Mouse (Mus musculus) megakaryocyte-erythroid progenitor cell, adult 5-6 weeks (primary cell): ENCODE data around the gene Slc12a8. TPM values are rescaled to one million over a fixed set of nuclear protein-coding genes. Genes with fewer than 3 reads are reported as not detected.

Experiments
- ATAC-seq: replicated peaks from 2 replicates; pipeline ENCODE4 v1.8.0; 2016; ENCODE audit warnings: mild to moderate bottlenecking, inconsistent platforms; ENCODE audit not compliant: severe bottlenecking, poor library complexity, low FRiP score, low TSS enrichment
- total RNA-seq, 2 experiments: library from RNA; stranded (forward) in 1 of 2; stranded (reverse) in 1 of 2; fragments of 200-1000, 215-1000 nt in 1 of 2; fragments of >200 nt in 1 of 2; fragmentation: Nextera tagmentation in 1 of 2; gene quantifications; 2 replicates each; pipeline ENCODE4 v1.2.3; 2014 to 2017

Gene Slc12a8
- total RNA-seq, 2 experiments from 2014 or later = not detected

DNA sequence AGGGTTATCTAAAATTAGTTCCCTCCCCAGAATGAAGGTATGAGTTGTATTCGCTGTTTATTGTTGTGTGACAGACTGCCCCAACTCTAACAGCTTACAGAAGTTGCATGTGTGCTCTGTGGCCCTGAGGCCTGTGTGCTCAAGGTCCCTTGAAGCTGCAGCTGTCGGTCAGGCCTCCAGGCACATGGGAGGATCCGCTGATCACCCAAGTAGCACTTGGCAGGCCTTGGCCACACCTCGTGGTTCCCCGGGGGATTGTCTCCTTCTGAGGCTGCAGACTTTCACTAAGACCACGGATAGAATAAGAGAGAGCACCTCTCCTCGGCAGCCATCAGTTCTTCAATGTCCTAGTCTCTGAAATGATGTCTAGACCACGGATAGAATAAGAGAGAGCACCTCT is 19.3 kb downstream of the Slc12a8 start:
- no peak for ATAC-seq

DNA sequence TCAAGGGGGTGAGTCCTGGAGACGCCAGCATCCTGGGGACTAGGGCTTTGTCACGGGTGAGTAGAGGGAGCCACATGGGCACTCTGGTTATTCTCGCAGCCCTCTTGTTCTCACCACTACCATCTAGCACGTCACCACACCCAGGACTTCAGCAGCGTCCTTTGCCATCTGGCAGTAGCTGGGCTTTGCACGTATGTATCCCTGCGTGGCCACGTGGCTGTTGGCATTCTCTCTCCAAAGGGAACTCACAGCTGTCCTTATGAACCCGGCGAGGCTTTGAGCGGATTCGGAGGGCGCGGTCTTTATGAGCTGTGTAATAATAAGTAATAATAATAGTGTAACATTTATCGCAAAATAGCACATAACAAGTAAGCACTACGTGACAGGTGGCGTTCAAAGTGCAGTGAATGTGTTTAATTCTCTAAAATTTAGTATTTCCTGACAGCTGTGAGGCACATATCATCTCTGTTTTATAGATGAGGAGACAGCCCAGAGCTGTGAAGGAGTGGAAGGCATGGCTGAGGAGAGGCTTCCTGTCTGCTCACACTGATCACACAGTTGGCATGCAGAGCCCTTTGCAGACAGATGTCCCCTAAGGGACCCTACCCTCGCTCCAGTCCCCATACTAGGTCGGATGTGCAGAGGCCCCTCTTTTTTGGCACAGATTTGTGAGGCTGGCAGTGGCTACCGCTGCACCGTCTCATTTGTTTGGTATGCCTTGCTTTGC is 20.5 kb downstream of the Slc12a8 start:
- no peak for ATAC-seq

DNA sequence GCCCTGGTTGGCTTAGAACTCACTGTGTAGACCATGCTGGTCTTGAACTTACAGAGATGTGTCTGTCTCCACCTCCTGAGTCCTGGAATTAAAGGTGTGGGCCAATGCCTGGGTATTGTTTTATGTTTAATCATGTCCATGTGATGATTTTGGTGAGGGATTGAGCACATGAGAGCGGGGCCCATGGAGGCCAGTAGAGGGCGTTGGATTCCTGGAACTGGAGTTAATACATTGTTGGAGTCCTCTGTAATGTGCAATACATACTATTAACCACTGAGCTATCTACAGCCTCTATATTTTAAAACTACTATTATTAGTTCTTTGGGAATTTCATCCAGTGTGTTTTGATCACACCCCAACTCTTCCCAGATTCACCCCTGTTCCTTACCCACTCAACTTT is 27.2 kb downstream of the Slc12a8 start:
- ATAC-seq = no peak

DNA sequence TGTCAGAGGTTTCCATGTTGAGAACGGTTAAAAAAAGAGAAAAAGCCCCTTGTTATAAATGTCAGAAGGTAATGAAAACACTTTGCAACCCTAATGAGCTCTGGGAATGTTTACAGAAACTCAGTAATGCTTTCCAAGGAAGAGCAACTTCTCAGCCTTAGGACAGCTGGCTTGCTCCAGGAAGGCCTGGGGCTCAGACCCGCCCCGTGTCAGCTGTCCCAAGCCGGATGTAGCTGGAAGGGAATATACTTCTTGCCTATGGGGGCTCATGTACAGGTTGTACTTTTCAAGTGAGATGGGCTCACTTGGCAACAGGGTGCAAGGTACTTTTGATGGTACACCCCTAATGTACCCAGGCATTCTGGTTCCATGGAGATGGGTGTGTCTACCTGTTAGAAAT is 28.4 kb downstream of the Slc12a8 start:
- ATAC-seq = no peak

DNA sequence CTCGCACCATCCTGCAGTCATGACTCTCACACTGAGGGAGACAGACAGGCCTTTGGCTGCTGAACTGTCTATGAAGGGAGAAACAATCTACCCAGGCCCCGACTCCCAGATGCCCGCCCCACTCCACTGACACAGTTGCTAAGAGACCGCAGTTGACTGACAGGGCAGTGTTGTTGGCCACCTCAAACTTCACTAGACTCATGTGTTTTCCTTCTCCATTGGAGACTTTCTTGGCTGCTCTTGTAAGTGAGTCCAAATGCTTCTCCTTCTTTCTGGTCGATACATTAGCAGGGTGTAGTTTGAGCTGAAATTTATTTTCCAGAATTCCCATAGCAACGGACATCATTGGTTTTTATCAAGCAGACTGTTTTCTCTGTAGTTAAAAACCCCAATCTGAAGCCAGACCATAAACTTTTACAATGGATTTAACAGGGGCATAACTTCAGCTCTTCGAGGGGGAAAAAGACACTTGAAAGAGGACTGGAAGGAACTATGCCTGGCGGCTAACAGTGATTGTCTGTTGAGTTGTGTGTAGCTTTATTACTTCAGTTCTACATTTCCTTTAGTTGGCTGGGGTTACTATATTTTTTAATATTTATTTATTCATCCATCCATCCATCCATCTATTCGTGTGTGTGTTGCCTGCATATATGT is 36.7 kb downstream of the Slc12a8 start:
- no peak for ATAC-seq

DNA sequence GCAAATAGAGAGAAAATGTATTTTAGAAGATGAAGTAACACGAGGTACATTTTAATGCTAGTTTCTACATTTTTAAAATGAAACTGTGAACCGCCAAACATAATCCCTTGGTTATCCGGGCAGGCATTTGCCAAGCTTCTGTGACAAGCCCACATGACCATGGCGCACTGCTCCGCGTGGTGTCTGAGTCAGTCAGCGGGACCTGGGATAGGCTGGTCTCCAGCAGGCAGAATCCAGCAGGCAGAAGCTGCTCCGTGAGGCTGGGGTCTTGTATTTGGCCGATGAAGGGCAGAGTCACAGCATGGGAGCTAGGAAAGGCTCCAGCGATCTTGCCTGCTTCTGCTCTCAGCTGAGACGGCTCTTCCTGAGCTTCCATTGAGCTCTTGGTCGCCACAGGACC is 41.0 kb downstream of the Slc12a8 start:
- no peak for ATAC-seq

DNA sequence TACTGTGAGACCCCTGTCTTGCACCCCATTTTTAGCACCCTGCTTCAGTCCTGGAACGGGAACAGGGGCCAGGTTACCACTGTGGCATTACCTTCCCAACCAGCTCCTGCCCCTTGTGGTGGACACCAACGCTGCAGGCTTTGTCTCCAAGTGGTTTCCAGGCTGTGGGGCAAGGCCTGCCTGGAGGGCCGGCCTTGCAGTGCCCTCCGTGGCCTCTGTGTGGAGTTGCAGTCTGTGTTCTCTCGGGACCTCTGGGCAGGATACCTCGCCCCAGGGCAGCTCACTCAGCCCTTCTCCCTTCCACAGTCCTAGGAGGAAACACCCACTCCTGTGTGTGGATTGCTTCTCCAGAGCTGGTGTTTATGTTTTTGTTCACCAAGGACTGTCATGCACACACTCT is 43.2 kb downstream of the Slc12a8 start:
- ATAC-seq = peak; percentile 98

DNA sequence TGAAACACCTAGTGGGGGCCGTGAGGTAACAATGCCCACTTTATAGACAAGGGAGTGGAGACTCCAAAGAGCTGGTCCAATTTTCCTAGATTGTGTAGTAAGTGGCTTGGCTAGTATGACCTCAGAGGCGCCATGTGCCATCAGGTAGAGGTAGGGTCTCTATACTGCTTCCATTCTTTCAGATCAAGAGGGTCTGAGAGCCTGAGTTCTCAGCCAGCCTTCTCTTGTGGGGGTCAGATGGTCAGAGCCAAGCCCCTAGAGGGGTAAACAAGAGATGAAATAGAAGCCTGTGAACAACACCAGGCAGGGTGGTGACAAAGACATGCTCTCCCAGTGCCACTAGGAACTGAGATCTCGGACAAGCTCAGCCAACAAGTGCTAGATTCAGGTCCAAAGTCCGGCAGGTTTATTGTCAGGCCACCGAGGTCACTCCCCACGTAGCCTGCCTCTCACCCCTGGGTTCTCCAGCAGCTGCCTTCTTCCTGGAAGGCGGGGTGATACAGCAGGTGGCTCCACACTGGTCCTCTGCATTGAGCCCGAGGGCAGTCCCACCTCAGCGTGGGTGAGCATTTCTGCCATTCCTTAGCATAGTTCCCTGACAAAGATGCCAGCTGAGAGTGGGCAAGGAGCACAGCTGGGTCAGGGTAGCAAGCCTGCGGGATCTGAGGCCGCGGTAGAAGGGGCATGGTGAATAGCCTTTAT is 44.3 kb downstream of the Slc12a8 start:
- no peak for ATAC-seq

DNA sequence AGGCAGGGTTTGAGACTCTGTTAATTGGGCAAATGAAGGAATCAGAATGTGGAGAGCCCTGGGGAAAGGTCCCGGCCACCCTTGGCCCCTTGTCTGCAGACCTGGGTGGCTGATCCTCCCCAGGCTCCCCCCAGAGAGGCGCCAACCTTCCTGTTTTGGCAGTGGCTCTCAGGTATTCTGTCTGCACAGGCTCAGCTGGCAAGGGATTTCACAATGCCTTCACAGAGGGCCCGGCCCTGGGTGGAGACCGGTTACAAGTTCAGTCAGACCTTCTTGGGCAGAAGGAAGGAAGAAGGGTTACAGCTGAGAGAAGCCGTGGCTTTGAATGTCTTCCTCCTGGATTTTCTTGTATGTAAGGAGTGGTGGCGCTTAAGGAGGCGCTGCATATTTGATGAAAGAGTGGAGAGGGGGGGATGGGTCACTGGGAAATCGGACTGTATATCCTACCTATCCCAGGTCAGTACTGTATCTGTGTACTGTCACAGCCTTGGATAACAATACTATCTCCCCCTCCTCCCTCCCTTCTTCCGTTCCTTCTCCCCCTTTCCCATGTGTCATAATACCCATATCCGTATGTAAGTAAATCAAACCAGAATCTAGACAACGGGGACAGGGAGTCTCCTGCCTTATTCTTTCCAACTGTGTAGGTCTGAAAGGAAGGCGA is 45.9 kb downstream of the Slc12a8 start:
- ATAC-seq = no peak

DNA sequence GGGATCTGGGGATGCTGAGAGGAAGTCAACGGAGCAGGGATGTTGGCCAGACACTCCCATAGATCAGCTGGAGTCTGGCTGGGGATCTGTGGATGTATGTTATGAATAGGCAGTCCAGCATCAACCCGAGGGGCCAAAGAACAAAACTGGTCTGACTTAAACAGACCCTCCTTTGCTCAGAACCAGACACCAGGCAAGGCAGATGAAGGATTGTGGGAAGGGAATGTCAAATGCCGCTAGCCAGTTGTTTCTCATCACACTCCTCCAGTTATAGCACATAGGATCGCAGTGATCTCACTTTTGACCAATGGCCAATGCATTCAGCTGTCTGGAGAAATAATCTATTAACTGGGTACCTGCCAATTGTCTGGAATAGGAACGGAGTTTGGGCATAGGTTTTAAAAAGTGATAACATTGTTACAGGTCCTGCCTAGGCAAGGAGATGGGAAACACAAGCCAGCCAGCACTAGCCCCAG is 46.4 kb downstream of the Slc12a8 start:
- no peak for ATAC-seq

DNA sequence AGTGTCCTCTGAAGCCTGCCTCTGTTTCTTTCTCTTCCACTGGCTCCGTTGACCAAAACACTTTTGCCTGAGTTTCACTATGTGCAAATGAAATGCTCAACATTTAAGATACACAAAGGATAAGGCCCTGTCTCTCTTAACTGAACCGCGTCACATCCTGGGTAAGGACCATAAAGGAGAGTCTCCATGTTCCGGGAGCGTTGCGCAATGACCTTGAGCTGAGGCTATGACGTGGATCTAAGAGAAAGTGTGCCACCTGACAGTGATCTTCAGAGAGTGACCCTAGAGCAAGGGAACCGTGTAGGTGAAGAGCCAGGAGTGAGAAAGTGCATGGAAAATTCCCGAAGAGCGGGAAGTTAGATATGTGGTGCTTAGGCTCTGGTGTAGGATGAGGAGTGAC is 49.3 kb downstream of the Slc12a8 start:
- no peak for ATAC-seq

DNA sequence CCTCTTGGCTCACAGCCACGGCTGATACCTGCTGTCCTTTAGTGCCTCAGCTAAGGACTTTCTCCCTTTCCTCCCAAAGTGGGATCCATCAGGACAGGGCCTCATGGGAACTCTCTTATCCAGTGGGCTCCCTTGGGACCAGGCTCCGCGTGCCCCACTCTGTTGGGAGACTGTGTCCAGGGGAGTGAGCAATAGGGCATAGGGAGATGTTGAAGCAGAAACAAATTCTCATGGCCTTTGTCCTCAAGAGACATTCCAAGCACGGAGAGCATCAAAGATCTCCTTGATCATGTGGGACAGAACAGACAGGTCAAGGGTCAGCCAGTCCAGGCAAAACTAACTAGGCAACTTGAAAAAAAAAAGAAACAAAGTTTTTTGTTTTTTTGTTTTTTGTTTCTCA is 50.6 kb downstream of the Slc12a8 start:
- no peak for ATAC-seq

DNA sequence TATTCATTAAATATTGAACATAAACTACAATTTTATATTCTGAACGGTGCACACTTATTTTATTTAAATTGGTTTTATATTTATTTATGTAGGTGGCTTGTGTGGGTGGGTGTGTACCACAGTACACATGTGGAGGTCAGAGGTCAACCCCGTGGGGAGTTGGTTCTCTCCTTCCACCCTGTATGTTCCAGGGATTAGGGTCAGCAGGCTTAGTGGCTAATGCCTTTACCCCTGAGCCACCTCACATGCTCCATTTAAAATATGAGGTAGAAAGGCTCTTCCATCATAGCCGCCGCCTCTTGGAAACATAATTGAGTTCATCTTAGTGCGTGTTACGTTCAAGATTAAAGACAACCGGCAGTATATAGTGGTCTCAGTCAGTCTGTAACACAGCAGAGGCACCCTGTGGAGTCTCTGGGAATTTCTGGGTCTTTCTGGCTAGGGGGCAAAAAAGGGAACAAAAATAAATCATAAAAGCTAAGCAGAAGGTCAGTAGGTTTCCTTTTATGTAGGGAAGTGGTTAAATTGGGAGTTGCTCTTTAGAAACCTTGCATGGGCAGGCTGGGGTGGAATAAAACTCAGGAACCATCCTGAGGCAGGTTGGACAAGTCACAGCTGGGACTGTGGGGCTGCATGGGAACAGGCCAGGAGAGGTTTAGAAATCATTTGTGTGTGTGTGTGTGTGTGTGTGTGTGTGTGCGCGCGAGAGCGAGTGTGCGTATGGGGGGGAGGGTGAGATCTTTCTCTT is 51.3 kb downstream of the Slc12a8 start:
- ATAC-seq = no peak

DNA sequence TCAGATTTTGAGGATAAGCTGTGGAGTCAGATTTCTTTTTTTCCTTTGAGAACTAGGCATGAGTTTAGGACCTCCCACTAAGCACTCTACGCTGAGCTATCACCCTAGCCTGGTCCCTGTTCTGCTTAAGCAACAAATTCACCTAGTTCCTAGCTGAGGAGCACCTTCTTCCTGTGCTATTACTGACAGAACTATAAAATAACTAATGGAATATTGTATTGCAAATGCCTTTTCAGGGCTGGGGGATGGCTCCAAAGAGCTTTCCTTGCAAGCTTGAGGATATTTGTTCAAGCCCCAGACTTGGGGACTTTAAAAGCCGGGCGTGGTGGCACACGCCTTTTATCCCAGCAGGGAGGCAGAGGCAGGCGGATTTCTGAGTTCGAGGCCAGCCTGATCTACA is 55.5 kb downstream of the Slc12a8 start:
- ATAC-seq = no peak

DNA sequence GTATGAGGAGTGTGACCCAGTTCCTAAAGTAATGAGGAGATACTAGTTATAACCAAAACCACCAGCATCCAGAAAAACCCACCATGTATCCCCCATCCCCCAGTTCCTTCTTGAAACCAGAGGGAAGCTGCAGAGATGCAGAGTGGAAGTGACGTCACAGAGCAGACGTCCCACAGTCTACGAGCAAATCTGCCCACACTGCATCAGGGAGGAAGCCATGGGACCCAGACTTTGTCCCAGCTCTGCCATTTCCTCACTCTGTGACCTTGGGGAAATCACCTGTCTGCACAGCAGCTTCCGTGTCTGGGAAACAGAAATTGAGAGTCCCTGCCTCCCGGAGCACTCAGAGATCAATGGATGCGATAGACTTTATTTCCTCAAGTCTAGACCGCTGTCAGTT is 56.6 kb downstream of the Slc12a8 start:
- ATAC-seq = no peak

DNA sequence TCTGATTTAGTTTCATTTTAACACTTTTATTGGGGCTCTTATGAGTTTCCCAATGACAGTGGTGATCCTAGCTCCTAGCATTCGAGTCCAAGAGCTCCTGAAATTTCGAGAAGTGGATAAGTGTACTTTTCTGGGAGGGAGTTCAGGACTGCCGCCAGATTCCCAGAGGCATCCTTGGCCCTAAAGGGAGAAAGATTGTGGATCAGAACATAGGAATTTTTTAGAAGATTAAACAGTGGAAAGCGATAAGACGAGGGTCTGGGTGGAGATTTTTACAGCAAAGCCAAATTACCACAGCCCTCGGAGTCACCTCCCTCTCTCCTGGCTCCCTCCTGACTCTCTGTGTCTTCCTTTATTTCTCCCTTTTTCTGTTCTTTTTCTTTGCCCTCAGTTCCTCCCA is 58.6 kb downstream of the Slc12a8 start:
- no peak for ATAC-seq

DNA sequence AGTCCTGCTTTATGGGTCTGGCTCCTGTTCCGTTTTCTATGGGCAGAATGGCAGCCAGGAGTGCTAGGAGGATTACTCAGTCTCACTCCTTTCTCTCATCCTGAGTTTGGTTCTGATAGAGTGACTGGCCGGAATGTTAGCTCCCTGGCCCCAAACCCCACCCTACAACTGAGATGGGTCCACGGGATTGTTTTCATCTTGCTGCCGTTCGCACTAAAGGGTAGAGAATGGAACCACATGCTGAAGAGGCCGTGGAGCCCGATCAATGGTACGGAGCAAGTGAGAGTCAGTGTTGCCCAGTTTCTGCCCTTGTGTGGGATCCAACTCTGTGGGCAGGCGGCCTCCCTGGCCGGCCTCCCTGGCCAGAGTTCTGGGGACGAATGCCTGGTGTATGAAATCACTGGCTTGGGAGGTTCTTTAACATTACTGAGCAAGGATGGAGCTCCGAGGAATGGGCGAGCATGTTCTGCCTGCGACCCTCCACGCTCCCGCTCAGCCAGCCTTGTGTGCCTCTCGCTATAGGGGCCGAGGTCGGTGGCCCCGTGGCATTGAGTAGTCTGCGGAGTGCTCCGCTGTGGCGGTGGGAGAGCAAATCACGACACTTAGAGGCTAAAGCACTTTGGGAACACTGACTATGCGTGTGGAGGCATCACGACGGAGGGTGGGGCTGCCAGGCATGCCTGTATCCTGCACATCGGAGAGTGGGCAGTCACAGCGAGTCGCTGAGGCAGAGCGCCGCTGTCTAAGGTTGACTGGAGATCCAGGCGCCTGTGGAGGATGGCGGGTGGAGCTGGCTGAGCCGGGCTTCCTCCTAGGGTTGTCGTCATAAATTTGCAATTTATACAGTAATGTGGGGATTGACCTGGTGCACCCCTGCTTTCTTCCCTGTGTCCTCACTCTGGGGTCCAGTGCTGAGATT is 59.4 kb downstream of the Slc12a8 start:
- ATAC-seq = no peak

DNA sequence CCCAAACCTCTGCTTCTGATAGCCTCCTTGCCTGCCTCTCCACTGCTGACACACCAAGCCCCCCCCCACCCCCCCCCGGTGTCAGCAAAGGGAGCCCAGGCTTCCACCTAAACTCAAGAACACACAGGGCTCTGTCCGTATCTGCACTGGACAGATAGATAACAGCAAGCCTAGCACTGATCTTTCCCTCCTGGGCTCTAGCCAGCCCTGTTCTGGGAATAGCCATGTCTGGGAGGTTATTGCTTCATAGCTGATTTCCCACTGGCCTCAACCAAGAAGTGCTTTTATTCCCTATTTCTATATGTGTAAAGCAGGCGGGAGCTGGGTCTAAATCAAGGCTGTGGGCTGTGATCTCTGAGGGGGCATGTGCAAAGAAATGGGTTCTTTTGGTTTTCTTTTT is 61.3 kb downstream of the Slc12a8 start:
- ATAC-seq = no peak

DNA sequence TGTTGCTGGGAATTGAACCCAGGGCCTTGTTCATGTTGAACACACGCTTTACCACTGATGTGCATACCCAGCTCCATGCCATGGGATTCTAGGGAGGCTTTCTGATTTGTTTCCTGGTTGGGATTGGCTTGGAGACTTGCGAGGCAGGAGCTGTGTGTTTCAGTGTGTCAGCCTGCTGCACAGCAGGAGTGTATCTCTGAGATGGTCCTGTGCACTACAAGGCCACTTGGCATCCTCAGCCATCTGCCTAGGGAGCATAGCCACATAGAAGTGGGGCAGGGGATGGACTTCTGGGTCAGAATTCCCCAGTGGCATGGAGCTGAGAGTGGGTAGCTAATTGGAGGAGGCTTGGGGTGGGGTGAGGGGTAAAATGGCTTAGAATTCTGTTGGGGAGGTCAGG is 63.2 kb downstream of the Slc12a8 start:
- no peak for ATAC-seq
